Mouse (Mus musculus): ENCODE measurements around the gene Msh5.

The Msh5 gene

DNA sequence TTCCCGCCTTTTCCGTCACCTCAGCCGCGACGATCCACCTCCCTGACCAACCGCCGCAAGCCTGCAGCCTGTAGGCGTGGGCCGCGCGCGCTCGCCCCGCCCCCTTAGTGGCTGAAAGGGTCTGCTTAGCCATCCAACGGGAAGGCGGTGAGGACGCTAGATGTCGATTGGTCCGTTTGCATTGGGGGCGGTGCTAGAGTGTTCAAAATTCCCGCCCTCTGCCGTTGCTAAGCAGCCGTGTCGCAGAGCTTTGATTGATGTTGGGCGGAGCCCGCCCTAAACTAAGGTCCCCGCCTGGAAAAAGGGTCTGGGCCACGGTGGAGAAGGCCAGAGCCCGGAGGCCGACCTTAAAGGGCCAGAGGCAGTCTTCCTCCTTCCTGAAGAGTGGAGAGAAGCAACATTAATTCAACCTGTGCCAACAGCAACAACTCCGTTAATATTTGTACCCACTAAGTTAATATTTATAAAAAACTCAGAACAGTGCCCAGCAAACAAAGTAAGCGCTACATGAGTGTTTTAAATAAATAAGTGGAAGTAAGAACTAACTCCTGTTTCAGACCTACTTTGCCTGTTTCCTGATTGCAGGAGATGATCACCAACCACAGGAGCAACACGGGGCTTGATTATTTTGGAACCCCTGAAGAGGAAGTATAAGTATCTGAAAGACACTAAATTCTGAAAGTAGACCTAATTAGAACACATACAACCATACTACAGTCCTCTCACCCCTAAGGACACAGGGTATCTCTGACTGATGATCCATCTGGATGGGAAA lies at the start of gene Msh5:
Gene Msh5 (minus strand): TSS at position 65 of the 775 bp plus-strand sequence.
- peak; percentile 100 for DNase-seq (ENCODE audit: low spot score)

DNA sequence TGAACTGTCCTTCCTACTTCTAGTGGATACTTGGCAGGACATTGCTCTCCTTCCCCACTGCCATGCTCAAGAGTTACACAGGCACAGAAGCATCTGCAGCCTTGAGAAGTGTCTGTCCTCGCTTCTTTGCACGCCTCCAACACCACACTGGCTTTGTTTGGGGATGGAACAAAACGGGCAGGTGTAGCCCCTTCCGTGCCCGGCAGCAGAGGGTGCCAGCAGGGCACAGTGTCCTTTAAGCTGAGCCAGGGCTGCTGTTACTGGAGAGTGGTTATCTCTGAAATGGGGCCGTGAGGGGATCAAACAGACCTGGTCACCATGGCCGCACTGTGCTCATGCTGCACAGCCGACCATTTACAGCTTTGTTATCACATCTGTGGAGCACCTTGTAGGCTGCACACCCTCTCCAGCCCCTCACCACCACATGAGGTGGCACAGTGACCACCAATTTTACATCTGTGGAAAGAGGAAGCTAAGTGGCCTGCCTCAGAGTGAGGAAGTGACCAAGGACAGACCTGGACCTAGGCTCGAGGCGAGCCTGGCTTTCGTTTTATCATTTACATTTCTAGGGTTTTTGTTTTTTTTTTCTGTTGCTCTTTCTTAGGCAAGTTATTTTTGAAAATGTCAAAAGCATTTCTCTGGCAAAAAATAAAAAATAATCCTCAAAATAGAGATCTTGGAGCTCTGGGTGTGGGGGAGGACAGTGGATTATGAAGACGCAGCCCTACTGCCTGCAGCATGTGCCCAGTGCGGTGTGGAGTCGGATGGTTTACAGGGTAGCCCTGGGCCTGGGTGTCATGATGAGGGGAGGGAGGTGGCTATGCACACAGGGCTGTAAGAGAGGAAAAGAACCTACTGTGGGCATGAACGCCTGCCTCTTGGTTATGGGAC lies 48.2 kb upstream of the Msh5 start:
- no peak for DNase-seq (ENCODE audit: low spot score)

- no peak for DNase-seq (ENCODE audit: low spot score)
Observed at GRCm38 (mm10) chr17:35092403-35093198, 46.1 kb upstream of the Msh5 start.

DNA sequence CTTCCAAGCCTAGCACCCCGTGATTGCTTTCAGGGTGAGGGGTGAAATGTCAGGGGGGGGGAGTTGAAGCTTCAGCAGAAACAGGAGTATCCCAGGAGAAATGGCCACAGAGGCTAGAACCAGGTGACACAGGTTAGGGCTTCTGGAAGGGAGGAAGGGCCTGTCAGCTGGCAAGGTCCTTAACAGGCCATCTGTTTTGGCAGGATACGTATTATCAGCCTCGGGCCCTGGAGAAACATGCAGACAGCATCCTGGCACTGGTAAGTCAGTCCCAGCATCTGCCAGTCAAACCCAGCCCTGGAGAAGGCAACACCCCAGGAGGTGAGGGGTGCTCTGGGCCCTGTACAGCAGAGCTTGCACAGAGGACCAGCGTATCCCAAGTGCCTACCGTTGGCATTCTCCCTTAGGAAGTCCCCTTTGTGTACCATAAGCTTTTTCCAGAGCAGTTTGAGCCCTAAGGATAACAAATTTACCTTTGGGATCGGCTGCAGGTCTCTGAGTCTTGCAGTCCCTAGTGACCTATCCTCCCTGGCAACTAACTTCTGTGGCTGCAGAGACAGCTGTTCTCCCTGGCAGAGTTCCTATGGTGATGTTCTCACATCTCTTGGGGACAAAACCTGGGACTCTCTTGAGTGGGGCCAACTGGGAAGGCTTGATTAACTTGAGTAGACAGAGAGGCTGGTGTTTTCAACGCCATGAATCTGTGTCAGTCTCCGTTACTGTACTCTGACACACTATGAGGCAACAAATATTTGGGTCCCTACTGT lies 43.8 kb upstream of the Msh5 start:
- DNase-seq (ENCODE audit: low spot score), result no peak

DNA sequence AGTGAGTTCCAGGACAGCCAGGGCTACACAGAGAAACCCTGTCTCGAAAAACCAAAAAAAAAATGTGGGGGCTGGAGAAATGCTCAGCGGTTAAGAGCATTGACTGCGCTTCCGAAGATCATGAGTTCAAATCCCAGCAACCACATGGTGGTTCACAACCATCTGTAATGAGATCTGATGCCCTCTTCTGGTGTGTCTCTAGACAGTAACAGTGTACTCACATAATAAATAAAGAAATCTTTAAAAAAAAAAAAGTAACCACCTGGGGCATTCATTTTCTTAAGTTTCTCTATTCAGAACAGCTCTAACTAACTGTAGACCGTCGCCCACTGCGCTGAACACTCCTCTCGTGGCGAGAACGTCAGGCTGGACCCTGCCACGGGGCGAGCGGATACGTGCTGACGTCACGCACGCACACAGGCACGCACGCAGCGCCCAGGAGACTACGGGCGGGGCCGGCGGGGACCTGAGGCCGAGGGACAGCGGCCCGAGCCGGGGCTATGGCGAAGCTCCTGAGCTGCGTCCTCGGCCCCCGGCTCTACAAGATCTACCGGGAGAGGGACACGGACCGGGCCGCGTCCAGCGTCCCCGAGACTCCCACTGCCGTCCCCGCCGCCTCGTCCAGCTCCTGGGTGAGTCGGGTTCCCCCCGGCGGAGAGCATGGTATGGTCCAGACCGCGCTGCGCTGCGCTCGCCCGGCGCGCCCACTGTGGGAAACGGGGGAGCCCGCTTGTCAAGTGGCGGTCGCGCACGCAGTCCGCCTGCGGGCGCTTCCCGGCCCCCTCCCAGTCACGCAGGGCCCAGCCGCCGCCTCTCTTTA lies 42.5 kb upstream of the Msh5 start, which contains the start of gene Abhd16a:
Gene Abhd16a (plus strand): TSS at position 439 of the 820 bp plus-strand sequence.
- peak; percentile 98 for DNase-seq (ENCODE audit: low spot score)

DNA sequence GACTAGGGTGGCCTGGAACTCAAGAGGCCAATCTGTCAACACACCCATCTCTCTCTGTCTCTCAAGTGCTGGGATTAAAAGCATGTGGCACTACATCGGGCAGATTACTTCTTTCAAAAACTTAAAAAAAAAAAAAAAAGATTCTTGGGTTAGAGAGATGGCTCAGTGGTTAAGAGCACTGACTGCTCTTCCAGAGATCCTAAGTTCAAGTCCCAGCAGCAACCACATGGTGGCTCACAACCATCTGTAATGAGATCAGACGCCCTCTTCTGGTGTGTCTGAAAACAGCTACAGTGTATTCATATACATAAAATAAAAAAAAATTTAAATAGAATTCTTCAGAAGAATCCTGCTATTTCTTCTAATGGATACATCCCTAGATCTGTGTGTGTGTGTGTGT lies 41.6 kb upstream of the Msh5 start:
- DNase-seq (ENCODE audit: low spot score), result no peak

- no peak for DNase-seq (ENCODE audit: low spot score)
Observed at GRCm38 (mm10) chr17:35085208-35085865, 38.8 kb upstream of the Msh5 start, which contains the start of gene Ly6g6f. Gene Ly6g6f (minus strand): TSS chr17:35085610.

- DNase-seq (ENCODE audit: low spot score), result no peak
Observed at GRCm38 (mm10) chr17:35083929-35084497, 37.5 kb upstream of the Msh5 start.

DNA sequence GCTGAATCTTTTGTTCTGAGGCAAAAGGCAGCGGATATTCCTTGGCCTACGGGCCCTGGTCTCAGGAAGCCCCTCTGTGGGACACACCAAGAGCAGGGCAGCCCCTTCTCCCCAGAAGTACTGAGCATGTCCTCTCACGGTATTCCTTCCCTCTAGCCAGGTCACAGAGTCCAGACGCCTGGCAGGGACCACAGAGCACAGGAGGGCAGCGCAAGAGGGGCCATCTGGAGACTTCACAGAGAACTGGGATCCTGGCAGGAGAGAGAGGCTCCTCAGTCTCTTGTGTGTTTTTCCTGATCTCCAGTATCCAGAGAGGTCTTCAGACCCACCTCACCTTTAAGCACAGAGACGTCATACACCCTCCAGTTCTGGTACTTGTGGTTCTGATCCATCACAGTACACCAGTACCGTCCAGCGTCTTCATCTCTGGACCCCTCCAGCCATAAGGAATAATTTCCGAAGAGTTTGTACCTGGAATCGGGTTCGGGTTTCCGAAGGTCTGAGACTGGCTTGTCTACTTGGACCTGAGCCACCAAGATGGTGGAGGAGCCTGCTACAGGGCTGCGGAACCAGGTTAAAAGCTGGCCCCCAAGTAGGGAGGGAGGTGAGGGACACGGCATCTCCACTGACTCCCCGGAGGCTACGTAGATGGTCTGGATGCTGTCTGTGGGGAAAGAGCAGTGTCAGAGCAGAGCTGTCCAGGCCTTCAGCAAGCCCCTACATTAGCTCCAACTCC lies 36.5 kb upstream of the Msh5 start:
- no peak for DNase-seq (ENCODE audit: low spot score)

DNA sequence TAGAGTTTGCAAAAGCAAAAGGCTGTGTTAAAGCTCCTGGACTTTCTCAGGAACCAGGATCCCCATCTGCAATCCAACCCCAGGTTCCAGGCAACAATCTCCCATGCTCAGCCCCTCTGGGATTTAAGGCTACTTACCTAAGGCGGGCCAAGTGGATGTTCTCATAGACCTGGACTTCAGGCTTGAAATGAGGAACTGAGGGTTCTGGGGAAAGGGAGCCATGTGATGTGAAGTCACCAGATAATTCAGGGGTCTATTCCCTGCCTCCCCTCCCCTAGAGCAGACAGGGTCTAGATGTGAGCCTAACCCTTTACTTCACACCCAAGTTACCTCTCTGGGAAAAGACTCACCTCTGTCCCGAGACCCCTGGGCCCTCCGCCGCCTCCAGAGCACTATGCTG lies 34.2 kb upstream of the Msh5 start:
- no peak for DNase-seq (ENCODE audit: low spot score)

DNA sequence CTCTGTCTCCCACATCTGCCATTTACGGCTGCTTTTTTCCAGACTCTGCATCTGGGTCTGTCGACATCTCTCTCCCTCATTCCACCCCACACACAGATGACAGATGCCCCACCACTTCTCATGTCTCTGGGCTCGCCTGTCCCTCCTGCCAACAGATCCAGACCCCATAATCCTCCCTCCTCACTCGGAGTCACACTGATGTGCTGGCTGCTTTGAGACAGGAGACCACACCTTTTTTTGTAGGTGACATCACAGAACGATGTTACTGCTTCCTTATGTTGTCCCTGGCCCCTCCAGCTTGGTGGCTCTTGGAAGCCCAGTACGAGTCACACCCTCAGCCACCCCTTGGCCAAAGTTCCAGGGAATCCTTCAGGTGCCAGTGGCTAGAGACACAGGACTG lies 33.7 kb upstream of the Msh5 start:
- DNase-seq (ENCODE audit: low spot score), result no peak

DNA sequence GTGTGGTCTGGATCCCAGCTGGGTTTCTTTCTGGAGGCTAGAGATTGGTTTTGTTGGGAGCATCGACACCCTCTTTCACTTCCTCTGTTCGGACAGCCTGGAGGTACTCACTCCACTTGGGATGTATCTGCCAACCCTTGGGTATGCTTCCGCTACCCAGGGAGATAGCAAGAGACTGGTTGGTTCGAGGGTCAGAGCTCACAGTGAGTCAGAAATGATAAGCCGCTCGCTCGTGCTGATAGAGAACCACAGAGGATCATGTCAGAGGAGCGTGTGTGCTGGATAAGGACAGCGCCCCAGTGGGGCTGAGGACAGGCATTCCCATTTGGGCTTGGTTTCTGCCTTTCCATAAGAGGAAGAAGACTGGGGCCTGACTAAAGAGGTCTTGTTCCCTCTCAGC lies 33.2 kb upstream of the Msh5 start:
- DNase-seq (ENCODE audit: low spot score), result no peak

- peak; percentile 75 for DNase-seq (ENCODE audit: low spot score)
Observed at GRCm38 (mm10) chr17:35077786-35078233, 31.3 kb upstream of the Msh5 start, which contains the start of gene Ly6g6d. Gene Ly6g6d (minus strand): TSS chr17:35078065.

DNA sequence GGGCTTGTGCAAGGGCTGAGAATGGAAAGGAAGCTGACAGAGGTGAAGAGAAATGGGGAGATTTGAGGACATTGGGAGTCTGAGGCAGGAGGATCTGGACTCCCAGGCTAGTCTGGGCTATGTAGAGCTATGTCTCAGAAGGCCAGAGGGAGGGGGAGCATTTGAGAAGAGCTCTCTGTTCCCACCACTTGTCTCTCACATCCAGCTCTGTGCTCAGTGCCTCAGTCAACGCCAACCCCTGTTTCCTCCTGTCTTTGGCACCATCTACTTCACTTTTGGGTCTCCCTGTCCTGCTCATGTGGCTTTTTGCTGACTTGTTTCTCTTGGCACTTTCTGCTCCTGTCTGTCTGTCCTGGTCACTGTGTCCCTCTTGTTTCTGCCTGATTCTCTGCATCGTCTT lies 30.7 kb upstream of the Msh5 start:
- no peak for DNase-seq (ENCODE audit: low spot score)

- peak; percentile 35 for DNase-seq (ENCODE audit: low spot score)
Observed at GRCm38 (mm10) chr17:35076507-35077176, 30.1 kb upstream of the Msh5 start, which contains the start of gene Ly6g6e. Gene Ly6g6e (plus strand): TSS chr17:35076902.

GRCm38 (mm10) chr17:35074097-35074496 lies 27.6 kb upstream of the Msh5 start:
- DNase-seq (ENCODE audit: low spot score), result no peak

- no peak for DNase-seq (ENCODE audit: low spot score)
Observed at GRCm38 (mm10) chr17:35071454-35071853, 24.9 kb upstream of the Msh5 start.
